Mouse (Mus musculus): ENCODE measurements around the gene Kctd18. TPM values are rescaled to one million over a fixed set of nuclear protein-coding genes. Genes with fewer than 3 reads are reported as not detected.

Kctd18 gene
- total and polyA plus RNA-seq, 3 experiments: 12.8 to 19.8 (median 14.8) TPM

- Histone ChIP-seq H3K27me3 (replicated peaks) (no peaks in the 10 kb centered on the region), H3K36me3 (replicated peaks in 1 of 2; ENCODE audit: control insufficient read depth in 1 of 2, insufficient read depth in 1 of 2, low read length in 1 of 2) (no peaks in the 10 kb centered on the region), H3K79me2 (replicated peaks; ENCODE audit: control insufficient read depth, extremely low read depth, insufficient read depth, poor library complexity, severe bottlenecking) (no peaks in the 10 kb centered on the region), H3K4me3 (replicated peaks in 1 of 3; ENCODE audit: low read depth in 2 of 3, low read length in 2 of 3, poor library complexity in 1 of 3) (no peak overlapping the region), H3K27ac (ENCODE audit: insufficient read depth, low read depth) (no peak overlapping the region), H3K4me2 (ENCODE audit: insufficient read depth, low read depth, poor library complexity, severe bottlenecking) (peak overlapping the region; percentile 57), H3K9me3 (replicated peaks; ENCODE audit: low read length) (no peaks in the 10 kb centered on the region), H3K4me1 (ENCODE audit: control insufficient read depth in 1 of 2, insufficient read depth in 2 of 2) (peaks cover 3 to 8% of the 10 kb centered on the region in 2 experiments; a peak in 3 of 4 replicates), H3K9ac (ENCODE audit: insufficient read depth, low read depth) (peak overlapping the region; percentile 6; the same call in 1 of the 2 replicates)
- peak; percentile 8 for DNase-seq (ENCODE audit: extremely low read depth)
- no peak for TF ChIP-seq JUN (IDR thresholded peaks at IDR 0.05; ENCODE audit: insufficient read depth, low read depth, low read length)
- no peak for TF ChIP-seq UBTF (IDR thresholded peaks at IDR 0.05; ENCODE audit: low read depth, low read length)
- no peak for TF ChIP-seq ETS1 (conservative IDR thresholded peaks at IDR 0.05; ENCODE audit: low read depth, low read length)
- no peak for TF ChIP-seq E2F4 (IDR thresholded peaks at IDR 0.05; ENCODE audit: insufficient replicate concordance, low read depth, low read length)
- no peak for TF ChIP-seq BHLHE40 (IDR thresholded peaks at IDR 0.05; ENCODE audit: low read depth, low read length)
- TF ChIP-seq ZMIZ1 (IDR thresholded peaks at IDR 0.05; ENCODE audit: low read depth, low read length): no peak
- no peak for TF ChIP-seq KAT2A (IDR thresholded peaks at IDR 0.05; ENCODE audit: insufficient replicate concordance, low read length)
- no peak for TF ChIP-seq GABPA (IDR thresholded peaks at IDR 0.05; ENCODE audit: insufficient replicate concordance, low read depth, low read length)
- TF ChIP-seq ZC3H11A (IDR thresholded peaks at IDR 0.05; ENCODE audit: low read depth, low read length): no peak
- TF ChIP-seq USF1 (IDR thresholded peaks at IDR 0.05; ENCODE audit: low read depth, low read length): no peak
- TF ChIP-seq CHD2 (IDR thresholded peaks at IDR 0.05; ENCODE audit: low read length): no peak
- no peak for TF ChIP-seq USF2 (conservative IDR thresholded peaks at IDR 0.05; ENCODE audit: low read depth, low read length)
- TF ChIP-seq RAD21 (IDR thresholded peaks at IDR 0.05; ENCODE audit: low read depth, low read length): no peak
- no peak for TF ChIP-seq MYC (IDR thresholded peaks at IDR 0.05; ENCODE audit: low read depth, low read length)
- no peak for TF ChIP-seq JUND (conservative IDR thresholded peaks at IDR 0.05; ENCODE audit: low read depth, low read length)
- TF ChIP-seq CTCF (conservative IDR thresholded peaks at IDR 0.05 in 1 of 2, IDR thresholded peaks at IDR 0.05 in 1 of 2; ENCODE audit: low read depth in 2 of 2, low read length in 2 of 2): no peak
- no peak for TF ChIP-seq CHD1 (IDR thresholded peaks at IDR 0.05; ENCODE audit: low read depth, low read length)
- TF ChIP-seq ZNF384 (IDR thresholded peaks at IDR 0.05; ENCODE audit: low read depth, low read length): no peak
- TF ChIP-seq ZKSCAN1 (IDR thresholded peaks at IDR 0.05; ENCODE audit: borderline replicate concordance, low read depth, low read length): no peak
- no peak for TF ChIP-seq ELF1 (IDR thresholded peaks at IDR 0.05; ENCODE audit: low read depth, low read length)
- in situ Hi-C loops (cut with MboI; ENCODE audit: low pct_ligation_motif_present, low pct_unique_long_range_greater_than_20kb, low sequenced_read_pairs) (no loop called here), dilution Hi-C loops (cut with MboI; ENCODE audit: extremely low pct_ligation_motif_present, extremely low pct_unique_long_range_greater_than_20kb, low sequenced_read_pairs) (no loop called here)
Observed at GRCm38 (mm10) chr1:58065151-58065550, 46.4 kb upstream of the Kctd18 start.

- dilution Hi-C loops (cut with MboI; ENCODE audit: extremely low pct_ligation_motif_present, extremely low pct_unique_long_range_greater_than_20kb, low sequenced_read_pairs): no loop called here
- no peak for DNase-seq (ENCODE audit: extremely low read depth)
- H3K79me2 ChIP-seq (replicated peaks; ENCODE audit: control insufficient read depth, extremely low read depth, insufficient read depth, poor library complexity, severe bottlenecking): no peaks in the 10 kb centered on the region
- no peaks in the 10 kb centered on the region for H3K9me3 ChIP-seq (replicated peaks; ENCODE audit: low read length)
- H3K27me3 ChIP-seq (replicated peaks): no peaks in the 10 kb centered on the region
- no peak overlapping the region for H3K27ac ChIP-seq (ENCODE audit: insufficient read depth, low read depth)
- H3K36me3 ChIP-seq (replicated peaks in 1 of 2; ENCODE audit: control insufficient read depth in 1 of 2, insufficient read depth in 1 of 2, low read length in 1 of 2): no peaks in the 10 kb centered on the region
- in situ Hi-C loops (cut with MboI; ENCODE audit: low pct_ligation_motif_present, low pct_unique_long_range_greater_than_20kb, low sequenced_read_pairs): no loop called here
- H3K4me1 ChIP-seq (ENCODE audit: control insufficient read depth in 1 of 2, insufficient read depth in 2 of 2): peaks cover 3 to 10% of the 10 kb centered on the region in 2 experiments; a peak in 3 of 4 replicates
- no peak overlapping the region for H3K9ac ChIP-seq (ENCODE audit: insufficient read depth, low read depth)
- H3K4me3 ChIP-seq (replicated peaks in 1 of 3; ENCODE audit: low read depth in 2 of 3, low read length in 2 of 3, poor library complexity in 1 of 3): no peak overlapping the region
- no peak overlapping the region for H3K4me2 ChIP-seq (ENCODE audit: insufficient read depth, low read depth, poor library complexity, severe bottlenecking)
- TF ChIP-seq USF2 (conservative IDR thresholded peaks at IDR 0.05; ENCODE audit: low read depth, low read length): no peak
- no peak for TF ChIP-seq PAX5 (IDR thresholded peaks at IDR 0.05; ENCODE audit: low read length)
- no peak for TF ChIP-seq MYC (IDR thresholded peaks at IDR 0.05; ENCODE audit: low read depth, low read length)
- TF ChIP-seq USF1 (IDR thresholded peaks at IDR 0.05; ENCODE audit: low read depth, low read length): no peak
- no peak for TF ChIP-seq NELFE (IDR thresholded peaks at IDR 0.05; ENCODE audit: low read depth, low read length)
Observed at GRCm38 (mm10) chr1:58062131-58062530, 43.4 kb upstream of the Kctd18 start.
